Mouse (Mus musculus): ENCODE measurements around the gene Rrnad1. TPM values are rescaled to one million over a fixed set of nuclear protein-coding genes. Genes with fewer than 3 reads are reported as not detected.

Gene Rrnad1
- polyA plus RNA-seq, 1 experiment from 2014 or later, result 19.6 TPM

DNA sequence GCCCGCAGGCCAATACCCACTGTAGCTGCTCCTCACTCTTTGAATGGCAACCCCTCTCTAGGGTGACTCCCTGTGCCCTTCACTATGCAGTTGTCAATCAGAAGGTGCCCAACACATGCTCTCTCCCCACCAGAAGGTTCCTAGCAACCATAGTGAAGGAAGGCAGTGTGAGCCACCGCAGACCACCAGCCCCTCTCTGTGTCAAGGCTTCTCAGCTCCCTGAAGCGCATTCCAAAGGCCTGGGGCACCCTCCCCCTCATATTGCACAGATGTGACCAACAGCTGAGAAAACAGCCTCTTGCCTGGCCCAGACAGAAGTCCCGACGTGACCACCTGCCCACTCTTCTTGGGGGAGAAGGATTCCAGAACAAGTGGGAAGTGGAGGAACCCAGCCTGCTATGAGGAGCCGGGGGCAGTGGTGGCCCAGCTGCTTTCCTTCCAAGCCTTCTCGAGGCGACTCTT is 41.7 kb upstream of the Rrnad1 start:
- DNase-seq, result no peak
- ATAC-seq (ENCODE audit: insufficient read depth), result no peak
- peak overlapping the region; percentile 96 for H3K4me2 ChIP-seq
- H3K27me3 ChIP-seq (ENCODE audit: insufficient read depth, low read length), result no peaks in the 10 kb centered on the region
- peaks cover 13% of the 10 kb centered on the region; the same call in 1 of the 2 replicates for H3K36me3 ChIP-seq (ENCODE audit: insufficient read depth)
- H3K4me3 ChIP-seq (ENCODE audit: low read depth, low read length), result peak overlapping the region; percentile 66
- peaks cover 34% of the 10 kb centered on the region for H3K4me1 ChIP-seq (ENCODE audit: insufficient read depth)
- no peak overlapping the region for H3K27ac ChIP-seq (ENCODE audit: low read depth)
- no peaks in the 10 kb centered on the region for H3K9me3 ChIP-seq (ENCODE audit: low read depth, low read length)
- WGBS, result 9% methylated on average over 8 of the region's 8 CpGs
- H3K9ac ChIP-seq, result peak overlapping the region; percentile 73
- TF ChIP-seq CTCF (IDR thresholded peaks at IDR 0.05; ENCODE audit: low read depth), result no peak

- no peaks in the 10 kb centered on the region for H3K27me3 ChIP-seq (ENCODE audit: insufficient read depth, low read length)
- under 1% methylated on average over 59 of the region's 60 CpGs for WGBS
- H3K9ac ChIP-seq, result peak overlapping the region; percentile 73
- H3K4me3 ChIP-seq (ENCODE audit: low read depth, low read length), result peak overlapping the region; percentile 66
- peak overlapping the region; percentile 96 for H3K4me2 ChIP-seq
- ATAC-seq (ENCODE audit: insufficient read depth), result peak; percentile 28
- H3K27ac ChIP-seq (ENCODE audit: low read depth), result peak overlapping the region; percentile 84
- H3K4me1 ChIP-seq (ENCODE audit: insufficient read depth), result peaks cover 34% of the 10 kb centered on the region
- TF ChIP-seq CTCF (IDR thresholded peaks at IDR 0.05; ENCODE audit: low read depth), result no peak
- no peaks in the 10 kb centered on the region for H3K9me3 ChIP-seq (ENCODE audit: low read depth, low read length)
- H3K36me3 ChIP-seq (ENCODE audit: insufficient read depth), result peaks cover 13% of the 10 kb centered on the region; the same call in 1 of the 2 replicates
- peak; percentile 62 for DNase-seq
Observed at GRCm38 (mm10) chr3:87971489-87972202, 41.1 kb upstream of the Rrnad1 start.

GRCm38 (mm10) chr3:87970939-87971488 is 40.5 kb upstream of the Rrnad1 start, which contains the start of gene Nes:
Gene Nes (plus strand): TSS chr3:87971078.
- no peaks in the 10 kb centered on the region for H3K27me3 ChIP-seq (ENCODE audit: insufficient read depth, low read length)
- peak; percentile 96 for DNase-seq

GRCm38 (mm10) chr3:87970184-87970938 is 39.8 kb upstream of the Rrnad1 start:
- peak overlapping the region; percentile 96 for H3K4me2 ChIP-seq
- WGBS, result under 1% methylated on average over 21 of the region's 21 CpGs
- H3K27ac ChIP-seq (ENCODE audit: low read depth), result peak overlapping the region; percentile 84
- peaks cover 34% of the 10 kb centered on the region for H3K4me1 ChIP-seq (ENCODE audit: insufficient read depth)
- peak overlapping the region; percentile 73 for H3K9ac ChIP-seq
- peak overlapping the region; percentile 66 for H3K4me3 ChIP-seq (ENCODE audit: low read depth, low read length)
- DNase-seq (peak; percentile 93), ATAC-seq (ENCODE audit: insufficient read depth) (peak; percentile 15)
- H3K27me3 ChIP-seq (ENCODE audit: insufficient read depth, low read length), result no peaks in the 10 kb centered on the region
- H3K36me3 ChIP-seq (ENCODE audit: insufficient read depth), result peaks cover 7% of the 10 kb centered on the region; the same call in 1 of the 2 replicates
- peak; percentile 77 for TF ChIP-seq CTCF (IDR thresholded peaks at IDR 0.05; ENCODE audit: low read depth)
- no peaks in the 10 kb centered on the region for H3K9me3 ChIP-seq (ENCODE audit: low read depth, low read length)

More at GRCm38 (mm10) chr3:87970939-87971488, 40.5 kb upstream of the Rrnad1 start, which contains the start of gene Nes:
- Histone ChIP-seq H3K4me3 (ENCODE audit: low read depth, low read length) (peak within 1 kb of the TSS; percentile 66), H3K9ac (peak within 1 kb of the TSS; percentile 73), H3K27ac (ENCODE audit: low read depth) (peak within 1 kb of the TSS; percentile 84), H3K9me3 (ENCODE audit: low read depth, low read length) (no peaks in the 10 kb centered on the region), H3K36me3 (ENCODE audit: insufficient read depth) (peaks cover 13% of the 10 kb centered on the region; the same call in 1 of the 2 replicates), H3K4me2 (peak within 1 kb of the TSS; percentile 96), H3K4me1 (ENCODE audit: insufficient read depth) (peaks cover 34% of the 10 kb centered on the region)
- under 1% methylated on average over 44 of the region's 44 CpGs for WGBS
- no peak for TF ChIP-seq CTCF (IDR thresholded peaks at IDR 0.05; ENCODE audit: low read depth)
- peak; percentile 80 for ATAC-seq (ENCODE audit: insufficient read depth)

DNA sequence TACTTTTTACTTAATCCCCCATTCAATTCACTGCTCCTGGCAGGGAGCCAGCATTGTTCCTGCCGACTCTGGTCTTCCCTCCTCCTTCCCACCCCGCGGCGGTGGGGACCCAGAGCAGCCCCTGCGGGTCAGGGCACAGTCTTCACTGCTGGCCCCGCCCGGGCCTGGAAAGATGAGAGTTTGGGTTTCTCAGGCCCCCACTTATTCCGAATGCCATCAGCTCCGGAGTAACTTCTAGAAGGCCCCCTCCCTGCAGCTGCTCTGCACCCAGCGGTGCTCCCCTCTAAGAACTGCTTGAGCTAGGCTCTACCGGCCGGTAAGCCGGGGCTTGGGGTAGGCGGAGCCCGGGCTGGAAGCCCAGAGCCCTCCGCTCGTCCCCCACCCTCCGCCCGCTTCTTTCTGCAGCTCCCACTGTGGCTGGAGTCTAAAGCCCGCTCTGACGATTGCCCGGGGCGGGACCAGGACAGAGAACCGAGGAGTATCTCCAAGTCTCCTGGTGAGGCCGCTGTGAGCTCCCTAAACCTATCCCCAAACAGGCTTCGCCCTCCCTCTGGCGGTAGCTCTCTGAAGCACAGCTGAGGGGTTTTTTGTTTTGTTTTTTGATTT is 30.2 kb upstream of the Rrnad1 start:
- DNase-seq (peak; percentile 99), ATAC-seq (ENCODE audit: insufficient read depth) (peak; percentile 99)
- Histone ChIP-seq H3K9me3 (ENCODE audit: low read depth, low read length) (no peaks in the 10 kb centered on the region), H3K9ac (peak overlapping the region; percentile 62), H3K36me3 (ENCODE audit: insufficient read depth) (no peaks in the 10 kb centered on the region), H3K27ac (ENCODE audit: low read depth) (peak overlapping the region; percentile 92), H3K4me2 (peak overlapping the region; percentile 68), H3K4me3 (ENCODE audit: low read depth, low read length) (peak overlapping the region; percentile 41), H3K4me1 (ENCODE audit: insufficient read depth) (peaks cover 7% of the 10 kb centered on the region), H3K27me3 (ENCODE audit: insufficient read depth, low read length) (no peaks in the 10 kb centered on the region)
- WGBS, result under 1% methylated on average over 27 of the region's 27 CpGs
- peak; percentile 97 for TF ChIP-seq CTCF (IDR thresholded peaks at IDR 0.05; ENCODE audit: low read depth)

GRCm38 (mm10) chr3:87960191-87960585 is 29.7 kb upstream of the Rrnad1 start:
- peak overlapping the region; percentile 62 for H3K9ac ChIP-seq
- H3K4me2 ChIP-seq, result peak overlapping the region; percentile 68
- H3K27ac ChIP-seq (ENCODE audit: low read depth), result peak overlapping the region; percentile 92
- ATAC-seq (ENCODE audit: insufficient read depth) (no peak), DNase-seq (no peak)
- no peaks in the 10 kb centered on the region for H3K27me3 ChIP-seq (ENCODE audit: insufficient read depth, low read length)
- H3K9me3 ChIP-seq (ENCODE audit: low read depth, low read length), result no peaks in the 10 kb centered on the region
- 5% methylated on average over 10 of the region's 10 CpGs for WGBS
- no peak for TF ChIP-seq CTCF (IDR thresholded peaks at IDR 0.05; ENCODE audit: low read depth)
- H3K36me3 ChIP-seq (ENCODE audit: insufficient read depth), result no peaks in the 10 kb centered on the region
- peaks cover 7% of the 10 kb centered on the region for H3K4me1 ChIP-seq (ENCODE audit: insufficient read depth)
- peak overlapping the region; percentile 41 for H3K4me3 ChIP-seq (ENCODE audit: low read depth, low read length)

Measured in lung, embryonic 14.5 days (tissue).